12 mouse cellular contexts compared by ENCODE assay signal in the genomic region with DNA sequence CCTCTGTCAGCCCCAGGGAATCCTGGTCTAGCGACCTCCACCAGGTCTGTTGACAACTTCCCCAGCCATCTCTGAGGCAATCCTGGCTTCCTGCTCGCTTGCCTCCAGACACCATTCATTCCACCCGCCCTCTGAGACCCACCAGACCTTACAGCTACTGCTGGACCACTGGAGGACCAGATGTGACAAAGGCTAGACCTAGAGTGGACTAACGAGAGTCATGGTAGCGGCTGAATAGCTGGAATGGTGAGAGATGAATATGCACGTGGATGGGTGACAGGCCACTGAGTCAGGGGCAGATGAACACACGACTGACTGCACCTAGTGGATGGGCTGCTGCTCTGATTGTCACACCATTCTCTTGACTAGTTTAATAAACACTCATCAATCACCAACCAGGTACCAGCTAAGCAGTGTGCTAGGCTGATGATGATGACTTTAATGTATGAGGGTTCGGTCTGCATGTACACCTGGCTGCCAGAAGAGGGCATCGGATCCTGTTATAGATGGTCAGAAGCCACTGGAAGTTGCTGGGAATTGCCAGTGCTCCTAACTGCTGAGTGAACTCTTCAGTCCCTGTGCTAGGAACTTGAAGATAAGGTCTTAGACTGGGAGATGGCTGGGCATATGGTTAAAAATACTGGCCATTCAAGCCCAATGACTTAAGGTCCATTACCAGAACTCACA. TPM values are rescaled to one million over a fixed set of nuclear protein-coding genes. Genes with fewer than 3 reads are reported as not detected.
DNase-seq lines count a peak whose midpoint lies in the region; ATAC-seq and TF ChIP-seq lines count a peak whose summit lies in the region.
"Had no signal": no experiment of that assay in that cellular context is flagged by ENCODE, and none has a peak within 500 bp of the region (broad histone marks: within the 10 kb centered on the region; RNA-seq: fewer than 3 reads in every experiment).

No protein-coding gene starts in this region.

- H3K4me3 ChIP-seq in kidney, postnatal 0 days (replicated peaks; ENCODE audit: low read depth, low read length): no peak overlapping the region
- no peak overlapping the region for H3K4me3 ChIP-seq in spleen, adult 2 months (ENCODE audit: extremely low read depth, insufficient read depth, insufficient read length)
- H3K4me3 ChIP-seq: embryonic facial prominence, embryonic 12.5 days; limb, embryonic 13.5 days had no signal

- no peak for ATAC-seq in cerebellum, adult (ENCODE audit: insufficient number of reproducible peaks, low FRiP score, low TSS enrichment)
- ATAC-seq in kidney, postnatal 0 days (replicated peaks; ENCODE audit: low FRiP score, low read depth): peak; percentile 35

- no peak overlapping the region for H3K9ac ChIP-seq in kidney, postnatal 0 days (ENCODE audit: low read depth, low read length)
- H3K9ac ChIP-seq: embryonic facial prominence, embryonic 12.5 days; limb, embryonic 13.5 days had no signal

- 79% methylated on average over 9 of the region's 9 CpGs for WGBS in kidney, postnatal 0 days
- WGBS in spleen, adult 2 months: 78% methylated on average over 9 of the region's 9 CpGs

- H3K27me3 ChIP-seq in kidney, postnatal 0 days (ENCODE audit: insufficient read depth, low read length): no peaks in the 10 kb centered on the region
- H3K27me3 ChIP-seq in spleen, adult 2 months (ENCODE audit: control insufficient read depth, insufficient read depth, low read length): no peaks in the 10 kb centered on the region
- H3K27me3 ChIP-seq: embryonic facial prominence, embryonic 12.5 days; limb, embryonic 13.5 days had no signal

- no peak for TF ChIP-seq POLR2A in spleen, adult 2 months (IDR thresholded peaks at IDR 0.05; ENCODE audit: low read depth, low read length)

- peak; percentile 18 for DNase-seq in cerebellum, adult 9-10 months
- DNase-seq in kidney, postnatal 0 days (ENCODE audit: low spot score): peak; percentile 68
- no peak for DNase-seq in kidney, postnatal 14 days
- no peak for DNase-seq in spleen, adult 2 months (ENCODE audit: low read depth in 1 of 2, low spot score in 2 of 2)
- DNase-seq in spleen, postnatal 36 days (ENCODE audit: low spot score in 2 of 2): no peak
- DNase-seq in right cerebral cortex, postnatal 4 days: no peak
- DNase-seq in ovary, postnatal 36 days (ENCODE audit: low spot score): no peak
- DNase-seq: B cell, adult 2 months; kidney, adult 18-20 months had no signal

- 0 out of 2 replicates have a peak, but pooled peaks cover 2% of the 10 kb centered on the region for H3K36me3 ChIP-seq in kidney, postnatal 0 days (ENCODE audit: insufficient read depth, low read length)
- H3K36me3 ChIP-seq in spleen, adult 2 months (ENCODE audit: control insufficient read depth, insufficient read depth, low read length): no peaks in the 10 kb centered on the region

- H3K27ac ChIP-seq in kidney, postnatal 0 days: no peak overlapping the region
- no peak overlapping the region for H3K27ac ChIP-seq in spleen, adult 2 months (ENCODE audit: insufficient read depth, low read length)
- H3K27ac ChIP-seq: embryonic facial prominence, embryonic 12.5 days; limb, embryonic 13.5 days had no signal

- no peaks in the 10 kb centered on the region for H3K9me3 ChIP-seq in kidney, postnatal 0 days (replicated peaks; ENCODE audit: low read length)
- H3K9me3 ChIP-seq: embryonic facial prominence, embryonic 12.5 days; limb, embryonic 13.5 days had no signal

- peak; percentile 70 for TF ChIP-seq CTCF in kidney, postnatal 0 days (IDR thresholded peaks at IDR 0.05; ENCODE audit: low read depth)
- peak; percentile 18; the same call in 1 of the 2 replicates for TF ChIP-seq CTCF in spleen, adult 2 months (IDR thresholded peaks at IDR 0.05; ENCODE audit: extremely low read depth, insufficient read depth, insufficient read length, insufficient replicate concordance)

- H3K4me2 ChIP-seq in kidney, postnatal 0 days (ENCODE audit: low read length): no peak overlapping the region
- H3K4me2 ChIP-seq: embryonic facial prominence, embryonic 12.5 days; limb, embryonic 13.5 days had no signal

- peaks cover 3% of the 10 kb centered on the region; the same call in 1 of the 2 replicates for H3K4me1 ChIP-seq in kidney, postnatal 0 days (replicated peaks; ENCODE audit: insufficient read depth, low read length)
- H3K4me1 ChIP-seq in spleen, adult 2 months (ENCODE audit: control insufficient read depth, insufficient read depth, insufficient read length): no peaks in the 10 kb centered on the region; the same call in 1 of the 2 replicates

RNA-seq across cellular contexts. Expression of a gene that starts 29.3 kb away (rescaled TPM):
- polyA plus RNA-seq in kidney, postnatal 0 days (2015; fragmentation: Nextera tagmentation; extraction: Ambion mirVana): 7.8 and 8.1 TPM in 2 replicates
- 12.3 and 13.5 TPM in 2 replicates for polyA plus RNA-seq in spleen, adult 2 months (2012; rRNA removed)

RNA-seq across cellular contexts. Expression of a gene that starts 39.3 kb away (rescaled TPM):
- polyA plus RNA-seq in kidney, postnatal 0 days (2015; fragmentation: Nextera tagmentation; extraction: Ambion mirVana): 2.1 and 2.3 TPM in 2 replicates
- 79.2 and 97.8 TPM in 2 replicates for polyA plus RNA-seq in spleen, adult 2 months (2012; rRNA removed)

Comparison
In these comparisons a context has a peak if more than half of its experiments do, and no peak if none do; other contexts are left out.
1. DNase-seq: peak in cerebellum, adult 9-10 months (single experiment) and kidney, postnatal 0 days (single experiment); none in kidney, postnatal 14 days (single experiment), spleen, adult 2 months (0 of 2), spleen, postnatal 36 days (0 of 2), right cerebral cortex, postnatal 4 days (single experiment) and ovary, postnatal 36 days (single experiment).
2. RNA of a gene that starts 39.3 kb away (polyA plus RNA-seq): 79.2 to 97.8 TPM in spleen, adult 2 months; 2.1 to 2.3 TPM in kidney, postnatal 0 days; every median in the first group is over 10 times any median in the second.